Mouse (Mus musculus) adrenal gland, postnatal 36 days (tissue): ENCODE results near the gene F2rl3. TPM values are rescaled to one million over a fixed set of nuclear protein-coding genes. Genes with fewer than 3 reads are reported as not detected.

ENCODE experiments used
- DNase-seq, 2 experiments: peaks; one replicate each; pipeline ENCODE4 v3.0.0; 2021; ENCODE audit warnings: mixed read lengths in 1 of 2
- total RNA-seq, 2 experiments: library from RNA; stranded (reverse); gene quantifications; 2 replicates each; pipeline ENCODE4 v1.2.3; 2021

The F2rl3 gene
- total RNA-seq, 2 experiments from 2014 or later = 1.8 to 2.9 TPM

DNA sequence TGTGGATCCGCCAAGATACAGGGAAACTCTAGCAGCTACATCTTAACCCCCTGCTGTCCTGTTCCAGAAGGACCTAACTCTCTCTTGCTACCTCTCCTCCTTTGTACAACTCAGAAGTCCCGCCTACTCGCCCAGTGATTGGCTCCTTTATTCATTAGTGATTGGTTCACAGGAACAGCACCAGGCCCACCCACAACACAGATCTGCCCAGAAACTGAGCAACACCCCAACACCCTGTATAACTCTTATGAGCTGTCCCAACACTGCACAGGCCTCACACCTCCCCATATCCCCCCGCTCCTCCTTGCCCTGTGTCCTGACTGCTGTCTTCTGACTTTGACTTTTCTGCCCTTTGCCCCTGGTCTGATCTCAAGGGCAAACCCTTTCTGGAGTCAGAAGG lies 4.0 kb downstream of the F2rl3 start:
- no peak for DNase-seq

DNA sequence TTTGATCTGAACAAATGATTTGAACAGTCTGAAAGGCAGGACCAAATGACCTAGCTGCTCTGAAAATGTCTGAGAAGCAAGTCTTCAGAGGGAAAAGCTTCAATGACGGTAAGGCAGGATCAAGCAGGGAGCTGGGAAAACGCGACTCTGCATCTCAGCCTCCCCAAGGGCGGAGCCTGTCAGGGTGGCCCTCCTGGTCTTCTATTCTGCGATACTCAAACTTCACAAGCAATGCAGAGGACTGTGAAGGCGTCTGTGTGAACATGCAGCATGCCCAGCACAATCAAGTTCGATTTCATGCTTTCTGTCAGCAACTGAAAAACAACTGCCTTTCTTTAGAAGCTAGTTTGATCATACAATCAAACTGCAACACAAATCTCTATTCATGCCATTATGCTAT lies 5.1 kb downstream of the F2rl3 start:
- no peak for DNase-seq

DNA sequence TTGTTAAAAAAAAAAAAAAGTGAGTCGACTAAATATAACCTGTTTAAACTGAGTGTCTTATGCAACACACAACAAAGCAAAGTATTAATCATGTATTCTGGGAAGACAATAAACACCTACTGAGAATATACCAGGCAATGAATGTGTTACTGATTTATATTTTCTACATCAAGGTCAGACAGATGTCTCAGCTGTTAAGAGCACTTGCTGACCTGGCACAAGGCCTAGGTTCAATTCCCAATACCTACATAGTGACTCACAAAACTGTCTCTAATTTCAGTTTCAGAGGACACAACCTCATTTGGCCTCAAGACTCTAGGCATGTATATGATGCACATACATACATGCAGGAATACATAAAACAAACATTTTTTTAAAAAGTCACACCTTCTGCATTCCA lies 16.1 kb downstream of the F2rl3 start:
- DNase-seq = no peak

DNA sequence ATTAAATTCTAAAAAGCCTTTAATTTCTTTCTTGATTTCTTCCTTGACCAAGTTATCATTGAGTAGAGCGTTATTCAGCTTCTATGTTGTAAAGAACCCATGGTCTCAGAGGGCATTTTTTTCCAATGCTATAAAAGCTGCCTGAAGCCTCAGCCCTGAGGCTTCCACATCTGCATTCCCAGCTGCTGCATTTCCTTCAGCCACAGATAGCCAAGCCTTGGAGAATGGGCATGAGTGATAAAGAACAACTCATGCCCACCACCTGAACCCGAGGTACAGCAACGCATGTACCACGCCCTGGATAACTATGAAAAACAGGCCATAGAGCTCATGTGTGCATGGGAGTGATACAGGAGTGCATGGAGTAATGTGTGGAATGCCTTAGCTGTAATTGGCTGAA lies 19.0 kb downstream of the F2rl3 start:
- DNase-seq = no peak

DNA sequence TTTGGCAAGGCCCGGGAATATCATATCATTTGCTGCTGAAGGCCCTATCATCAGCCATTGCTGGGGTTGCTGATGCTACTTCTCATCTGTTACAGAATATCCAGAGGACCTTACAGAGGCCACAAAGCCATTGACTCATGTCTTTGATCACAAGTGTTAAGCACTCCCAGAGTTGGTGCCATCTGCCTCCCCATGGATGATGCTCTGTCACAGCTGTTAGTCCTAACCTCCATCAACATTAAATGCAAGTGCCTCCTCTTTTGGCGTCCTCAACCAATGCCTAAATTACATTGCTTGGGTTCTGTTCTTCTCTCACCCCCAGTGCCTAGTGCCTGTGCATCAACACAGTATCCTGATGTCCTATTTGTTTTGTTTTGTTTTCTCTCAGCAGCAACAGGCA lies 39.9 kb downstream of the F2rl3 start:
- DNase-seq = no peak

DNA sequence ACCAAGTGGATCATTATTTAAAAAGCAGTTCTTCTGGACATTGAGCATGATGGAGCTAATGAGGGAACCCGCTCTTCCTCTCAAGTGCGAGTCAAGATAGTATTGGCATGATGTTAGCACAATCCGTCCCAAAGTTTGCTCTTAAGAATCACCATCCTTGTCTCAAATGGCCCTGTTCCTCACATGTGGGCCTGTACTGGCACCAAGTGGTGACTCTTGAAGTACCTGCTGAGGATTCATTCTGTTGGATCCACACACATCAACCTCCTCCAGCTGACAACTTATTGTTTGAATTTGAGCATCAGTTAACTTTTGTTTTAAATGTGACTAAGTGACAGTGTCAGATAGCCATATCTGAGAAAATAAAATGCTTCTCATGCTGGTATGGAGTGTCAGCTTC lies 51.0 kb downstream of the F2rl3 start:
- DNase-seq = no peak

Other genes starting within 250 kb of the F2rl3 start
- gene Med26, start 213.6 kb upstream of the F2rl3 start, total RNA-seq = 10 to 100 TPM in 1 of 2 experiments, 1 to 10 TPM in 1; 9.7 to 11.3 TPM
- gene Smim7, start 190.8 kb upstream of the F2rl3 start, total RNA-seq = 100 to 1,000 TPM; 119 to 136 TPM
- 1 to 10 TPM; 5.8 to 9.1 TPM for gene Tmem38a, start 189.8 kb upstream of the F2rl3 start, total RNA-seq
- gene Nwd1, start 115.2 kb upstream of the F2rl3 start, total RNA-seq = under 1 TPM; 0.36 TPM
- gene Sin3b, start 38.6 kb upstream of the F2rl3 start, total RNA-seq = 100 to 1,000 TPM; 125 to 263 TPM